Mouse (Mus musculus): ENCODE data around the gene Map3k20. TPM values are rescaled to one million over a fixed set of nuclear protein-coding genes. Genes with fewer than 3 reads are reported as not detected.
A peak's percentile ranks its signal among the peaks of the same experiment; 100 is the strongest.

The Map3k20 gene
- total RNA-seq, 2 experiments from 2014 or later: 10.7 to 11.5 TPM

DNA sequence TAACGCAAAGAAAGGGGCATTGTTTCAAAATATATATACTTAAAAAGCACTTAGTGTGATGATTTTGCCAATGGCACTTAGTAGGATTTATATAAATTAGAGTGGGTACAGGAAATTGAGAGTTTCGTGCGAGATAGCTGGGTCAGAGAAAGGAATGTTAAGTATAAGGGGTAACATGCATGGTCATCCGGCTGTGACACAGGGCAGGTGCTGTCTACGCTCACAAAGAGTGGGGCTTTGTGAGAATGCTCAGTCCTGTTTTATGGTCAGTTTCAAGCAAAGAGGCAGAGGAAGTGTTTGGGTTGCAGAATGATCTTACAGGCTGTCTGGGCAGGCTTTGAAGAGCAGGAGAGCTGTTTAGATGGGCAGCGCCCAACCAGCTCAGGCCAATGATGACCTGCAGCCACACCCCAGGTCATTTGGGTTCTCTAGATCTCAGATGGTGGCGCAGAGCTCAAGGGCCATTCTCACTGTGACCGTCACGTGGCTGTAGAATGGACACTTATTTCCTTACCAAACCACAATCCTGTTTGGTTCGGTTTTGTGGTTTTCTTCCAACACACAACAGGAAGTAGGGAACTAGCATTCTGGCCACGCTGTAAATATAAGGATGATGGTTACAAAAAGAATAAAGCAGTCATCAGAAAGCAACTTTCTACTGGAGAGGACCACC is 37.4 kb downstream of the Map3k20 start:
- no peak for DNase-seq

DNA sequence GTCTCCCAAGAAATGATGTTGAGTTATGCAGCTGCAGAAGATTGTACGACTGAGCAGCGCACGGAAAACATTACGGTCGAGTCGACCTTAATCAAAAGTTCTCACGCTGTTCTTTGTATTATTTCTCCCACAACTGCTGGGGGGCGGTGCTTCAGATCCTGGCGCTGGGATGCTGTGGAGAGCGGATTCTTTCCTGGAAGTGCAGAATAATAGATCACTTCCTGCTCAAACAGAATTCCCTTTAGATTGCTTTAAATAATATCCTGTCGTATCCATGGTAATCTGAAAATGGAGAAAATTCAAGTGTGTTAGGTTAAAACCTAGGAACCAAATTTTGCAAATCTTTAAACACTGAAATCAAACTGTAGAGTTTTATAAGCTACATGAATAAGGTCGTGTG is 39.0 kb downstream of the Map3k20 start:
- DNase-seq: no peak

DNA sequence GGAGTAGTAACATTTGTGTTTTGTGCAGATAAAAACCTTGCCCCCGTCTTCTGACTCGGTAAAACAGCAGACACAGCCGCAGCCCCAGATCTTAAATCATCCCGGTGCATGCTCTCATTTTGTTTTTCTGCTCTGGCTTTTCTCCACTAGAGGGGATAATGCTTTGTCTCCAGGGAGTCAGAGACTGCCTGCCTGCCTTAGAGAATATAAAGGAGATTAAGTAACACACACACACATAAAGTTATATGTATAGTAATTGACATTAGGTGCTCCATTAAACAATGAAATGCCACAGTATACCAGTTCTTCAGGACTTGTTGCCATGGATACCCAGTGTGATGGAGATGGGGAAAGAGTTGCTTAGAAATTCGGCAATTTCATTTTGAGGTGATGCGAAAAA is 41.1 kb downstream of the Map3k20 start:
- DNase-seq: no peak

DNA sequence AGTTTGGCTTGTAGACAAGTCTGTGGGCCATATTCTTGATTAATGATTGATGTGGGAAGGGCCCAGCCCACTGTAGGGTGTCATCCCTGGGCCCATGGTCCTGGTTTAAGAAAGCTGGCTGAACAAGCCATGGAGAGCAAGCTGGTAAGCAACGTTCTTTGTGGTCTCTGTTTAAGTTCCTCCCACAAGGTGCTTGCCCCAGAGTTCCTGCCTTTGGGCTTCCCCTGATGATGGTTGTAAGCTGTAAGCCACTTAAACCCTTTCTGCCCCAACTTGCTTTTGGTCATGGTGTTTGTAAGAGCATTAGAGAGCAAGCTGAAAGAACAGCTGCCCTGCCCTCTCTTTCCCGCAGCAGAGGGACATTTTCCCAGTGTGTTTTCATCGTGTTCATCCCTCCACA is 43.0 kb downstream of the Map3k20 start:
- DNase-seq: no peak

DNA sequence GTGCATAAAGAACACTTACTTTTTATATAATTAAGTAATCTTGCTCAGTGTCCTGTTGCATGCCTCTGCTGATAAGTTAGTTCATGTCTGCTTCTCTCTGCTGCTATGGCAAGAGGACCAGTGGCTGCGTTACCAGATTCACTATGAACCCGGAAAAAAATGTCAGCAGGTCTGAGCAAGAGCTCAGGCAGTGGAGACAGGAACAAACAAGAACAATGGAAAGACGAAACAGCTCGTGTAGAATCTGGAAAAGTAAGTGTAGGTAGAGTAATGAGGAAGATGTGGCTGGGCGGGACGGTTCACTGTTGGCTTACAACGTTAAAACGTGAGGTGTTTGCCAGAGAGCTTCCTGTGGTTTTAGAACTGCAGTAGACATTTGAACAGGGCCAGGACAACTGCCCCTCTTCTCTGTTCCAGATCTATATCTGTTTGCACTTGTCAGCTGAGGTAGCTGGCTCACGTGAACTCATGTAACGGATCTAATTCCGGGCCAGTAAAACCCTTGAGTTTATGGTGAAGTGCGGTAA is 45.6 kb downstream of the Map3k20 start:
- DNase-seq: no peak

DNA sequence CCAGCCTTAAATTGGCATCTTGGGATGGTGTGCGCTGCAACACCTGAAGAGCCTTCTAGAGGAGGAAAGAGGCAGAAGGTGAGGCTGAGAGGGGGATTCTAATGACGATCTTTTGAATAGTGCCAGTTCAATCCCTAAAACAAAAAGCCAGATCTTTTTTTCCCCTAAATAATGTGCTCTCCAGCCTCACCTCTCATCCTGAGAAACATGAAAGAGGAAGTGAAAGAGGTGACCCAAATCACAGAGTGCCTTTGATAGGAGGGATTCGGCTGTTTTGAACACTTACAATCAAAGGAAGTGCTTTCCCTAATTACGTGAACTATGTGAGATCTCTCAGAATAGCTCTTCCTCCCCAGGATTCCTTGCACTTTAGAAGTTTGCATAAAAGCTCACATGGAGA is 46.6 kb downstream of the Map3k20 start:
- DNase-seq: no peak

DNA sequence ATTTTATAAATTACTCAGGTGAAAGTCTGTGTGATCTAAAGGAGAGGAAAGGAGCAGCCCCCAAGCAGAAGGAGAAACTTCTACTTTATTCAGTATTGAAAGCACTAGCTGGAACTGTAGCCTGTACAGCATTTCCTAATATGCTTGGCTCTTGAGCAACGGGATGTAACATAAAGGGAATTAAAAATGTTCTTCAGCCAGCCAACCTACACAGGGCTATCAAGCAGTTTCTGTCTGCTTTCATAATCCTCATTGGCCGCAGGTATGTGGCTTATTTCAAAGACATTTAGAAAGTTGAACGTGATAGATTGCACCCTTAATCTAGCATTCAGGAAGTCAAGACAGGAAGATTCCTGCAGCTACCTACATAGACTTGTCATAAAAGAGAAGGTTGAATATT is 47.8 kb downstream of the Map3k20 start:
- DNase-seq: no peak

DNA sequence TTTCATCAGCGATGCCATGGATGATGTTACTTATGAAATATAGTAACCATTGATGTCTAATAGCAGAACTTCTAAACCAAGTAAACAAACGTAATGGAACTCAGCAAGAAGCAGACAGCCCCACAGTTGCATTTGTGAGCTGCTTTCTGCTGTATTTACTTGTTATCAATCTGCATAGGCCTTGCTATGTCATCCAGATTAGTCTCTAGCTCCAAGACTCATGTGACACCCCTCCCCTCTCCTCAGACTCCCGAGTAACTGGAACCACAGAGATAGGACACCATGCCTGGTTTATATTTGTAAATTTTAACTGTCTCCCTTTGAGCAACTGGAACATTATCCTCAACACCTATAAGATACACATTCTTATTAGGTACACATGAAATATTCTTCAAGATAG is 51.4 kb downstream of the Map3k20 start:
- DNase-seq: no peak

DNA sequence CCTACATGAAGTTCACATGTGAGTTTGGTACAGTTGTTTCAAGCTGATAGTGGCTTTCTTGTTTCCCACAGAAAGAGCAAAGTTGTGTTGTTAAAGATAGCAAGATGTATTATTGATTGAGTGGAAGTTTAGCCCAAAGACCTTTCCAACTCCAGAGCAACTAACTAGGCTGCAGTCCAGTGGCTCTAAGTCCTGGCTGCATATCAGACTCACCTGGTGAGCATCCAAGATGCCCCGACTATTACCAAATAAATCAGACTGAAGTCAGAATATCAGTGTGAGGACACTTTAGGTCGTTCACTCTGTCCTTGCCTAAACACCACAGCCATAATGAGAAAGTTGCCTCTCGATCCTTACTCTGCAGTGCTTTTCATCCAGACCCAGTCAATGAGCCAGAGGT is 59.8 kb downstream of the Map3k20 start:
- DNase-seq: no peak

DNA sequence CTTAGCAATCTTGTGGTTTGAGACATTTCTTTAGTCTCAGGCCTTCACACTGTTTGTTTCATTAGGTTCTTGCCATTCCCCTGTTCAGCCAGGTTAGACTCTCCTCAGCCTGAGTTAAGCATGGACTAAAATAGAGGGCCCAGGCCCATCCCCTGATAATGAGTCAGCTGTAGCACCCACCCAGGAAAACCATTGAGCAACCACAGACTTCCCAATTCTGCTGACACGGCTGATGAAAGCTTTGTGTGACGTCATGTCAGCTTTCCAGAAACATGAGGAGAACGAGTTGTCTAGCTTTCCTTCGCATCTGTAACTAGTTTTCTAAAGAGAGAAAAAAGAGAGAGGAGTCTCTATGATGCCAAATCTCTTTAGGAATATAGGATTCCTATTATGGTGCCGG is 65.9 kb downstream of the Map3k20 start:
- DNase-seq: no peak

DNA sequence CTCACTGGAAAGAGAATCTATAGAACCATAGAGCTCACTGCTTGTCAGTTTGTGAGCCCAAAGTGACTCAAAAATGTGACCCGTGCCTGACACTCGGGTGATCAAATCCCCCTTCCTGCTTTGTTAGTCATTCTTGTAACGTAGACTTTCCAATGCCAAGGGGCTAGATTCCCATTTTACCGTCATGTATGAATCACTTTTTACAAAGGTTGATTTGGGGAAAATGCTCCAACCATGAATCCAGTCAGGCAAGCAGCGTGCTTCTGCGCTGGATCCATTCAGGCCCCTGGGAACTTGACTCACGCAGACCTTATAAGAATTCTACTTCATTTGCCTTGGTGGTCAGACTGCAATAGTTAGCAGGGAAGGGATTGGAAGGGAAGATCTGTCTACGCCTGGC is 66.3 kb downstream of the Map3k20 start:
- DNase-seq: no peak

DNA sequence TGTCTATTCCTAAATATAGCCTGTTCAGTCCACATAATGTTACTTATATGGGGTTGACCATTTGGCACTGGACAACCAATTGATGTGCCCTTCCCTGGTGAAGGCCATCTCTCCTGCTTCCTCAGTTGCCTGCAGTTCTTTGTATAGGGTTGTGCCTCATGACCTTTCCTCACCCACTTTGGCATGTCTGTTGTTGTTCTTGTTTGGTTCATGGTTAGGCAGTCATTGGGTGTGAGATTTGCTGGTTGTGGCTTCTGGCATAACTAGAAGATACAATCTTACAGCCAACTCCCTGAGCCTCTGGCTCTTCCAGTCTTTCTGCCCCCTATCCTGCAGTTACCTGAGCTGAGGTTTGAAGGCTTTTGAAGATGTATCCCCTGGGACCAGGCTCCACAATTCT is 67.3 kb downstream of the Map3k20 start:
- DNase-seq: no peak

DNA sequence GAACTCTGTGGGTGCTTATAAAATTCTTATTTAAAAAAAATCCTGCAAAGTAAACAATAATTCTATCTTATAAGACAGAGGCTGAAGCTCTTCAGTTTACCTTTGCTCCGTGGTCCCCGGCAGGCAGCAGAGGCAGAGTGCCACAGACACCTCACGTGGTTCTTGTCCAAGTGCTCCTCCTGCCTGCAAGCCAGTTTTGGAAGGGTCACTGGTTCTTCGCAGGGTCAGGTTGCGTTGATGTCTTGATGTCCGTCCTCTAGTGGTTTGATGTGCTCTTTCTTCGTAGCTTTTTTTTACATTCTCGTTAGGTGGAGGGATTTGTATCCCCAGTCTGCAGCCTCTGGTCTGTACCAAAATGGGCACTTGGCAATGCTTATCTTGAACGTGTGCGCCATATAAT is 71.0 kb downstream of the Map3k20 start:
- no peak for DNase-seq

DNA sequence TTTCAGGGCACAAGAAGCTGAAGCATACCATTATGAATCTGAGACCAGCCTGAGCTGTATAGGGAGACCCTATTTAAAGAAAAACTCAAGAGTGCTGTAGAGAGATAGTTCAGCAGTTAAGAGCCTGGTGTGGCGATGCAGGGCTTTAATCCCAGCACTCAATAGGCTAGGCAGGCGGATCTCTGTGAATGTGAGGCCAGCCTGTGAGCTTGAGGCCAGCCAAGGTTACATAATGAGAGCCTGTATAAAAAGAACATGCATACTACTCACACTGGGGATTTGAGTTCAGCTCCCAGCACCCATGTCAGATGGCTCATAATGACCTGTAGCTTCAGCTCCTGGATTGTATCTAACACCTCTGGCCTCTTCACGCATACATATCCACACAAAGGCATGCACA is 76.1 kb downstream of the Map3k20 start:
- DNase-seq: no peak

DNA sequence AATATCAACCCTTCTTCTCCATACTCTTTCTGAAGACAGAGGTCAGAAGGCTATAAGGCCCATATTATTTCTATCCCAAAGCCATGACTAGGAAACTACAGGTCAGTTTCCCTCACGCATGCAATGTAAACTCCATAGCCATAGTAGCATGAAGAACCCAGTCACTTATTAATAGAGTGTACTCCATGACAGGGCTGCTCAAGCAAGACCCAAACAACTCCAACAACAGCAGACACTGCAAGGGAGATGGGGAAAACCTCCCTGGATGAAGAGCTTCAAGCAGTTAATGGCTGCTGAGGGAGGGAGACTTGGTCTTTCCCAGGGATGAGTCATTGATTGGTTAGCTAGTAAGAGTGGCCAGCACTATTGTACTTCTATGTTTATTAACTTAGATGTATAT is 78.0 kb downstream of the Map3k20 start:
- no peak for DNase-seq

DNA sequence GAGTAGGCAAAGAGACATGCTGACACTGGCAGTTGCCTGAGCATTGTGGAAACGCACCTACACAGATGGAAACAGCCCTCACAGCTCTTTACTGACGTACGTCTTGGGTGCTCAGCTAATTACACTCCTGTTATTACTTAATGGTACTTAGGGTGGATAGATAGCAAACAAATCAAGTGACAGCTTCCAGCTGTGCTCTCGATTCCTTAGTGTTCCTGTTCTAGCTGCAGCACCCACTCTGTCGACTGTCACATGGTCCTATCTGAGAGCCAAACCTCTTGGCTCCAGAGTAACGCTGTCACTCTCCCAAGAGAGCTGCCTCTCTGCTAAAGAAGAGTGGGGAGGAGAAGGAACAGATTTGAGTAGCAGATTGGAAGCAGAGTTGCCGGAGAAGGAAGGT is 80.5 kb downstream of the Map3k20 start:
- DNase-seq: peak in 1 of 2 experiments; percentile 29

DNA sequence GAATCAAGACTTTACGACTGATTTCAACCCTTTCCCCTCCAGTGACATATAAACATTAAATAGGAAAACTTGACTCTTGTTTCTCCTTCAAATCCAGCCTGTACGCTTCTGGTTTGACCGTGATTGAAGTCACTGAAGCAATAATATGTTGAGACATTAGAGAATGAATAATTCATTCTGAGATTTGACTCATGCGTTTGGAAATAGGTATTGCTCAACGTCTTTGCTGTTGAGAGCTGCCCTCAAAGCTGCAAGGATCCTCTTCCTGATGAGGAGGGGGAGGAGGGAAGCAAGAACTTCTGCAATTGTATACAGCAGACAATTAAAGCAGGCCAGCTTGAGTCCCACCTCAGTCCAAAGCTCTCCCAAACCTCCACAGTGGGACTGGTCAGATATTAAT is 81.1 kb downstream of the Map3k20 start:
- no peak for DNase-seq

DNA sequence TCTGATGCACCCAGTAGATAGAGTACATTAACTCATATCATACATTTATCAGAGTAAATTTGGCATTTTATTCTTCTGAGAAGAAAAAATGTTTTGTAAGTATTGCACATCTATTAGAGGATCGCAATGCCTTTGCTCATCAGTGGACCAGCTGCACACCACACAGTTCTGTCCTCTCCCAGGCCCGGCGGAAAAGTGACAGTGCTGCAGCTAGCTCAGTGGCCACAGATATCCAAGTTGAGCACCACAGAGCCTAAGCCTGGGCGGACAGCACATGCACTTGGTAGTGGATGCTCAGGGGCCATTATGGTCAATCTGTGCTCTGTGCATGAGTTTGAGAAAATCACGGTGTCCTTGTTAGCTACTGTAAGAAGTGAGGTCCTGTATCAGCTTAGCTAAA is 82.4 kb downstream of the Map3k20 start:
- no peak for DNase-seq

DNA sequence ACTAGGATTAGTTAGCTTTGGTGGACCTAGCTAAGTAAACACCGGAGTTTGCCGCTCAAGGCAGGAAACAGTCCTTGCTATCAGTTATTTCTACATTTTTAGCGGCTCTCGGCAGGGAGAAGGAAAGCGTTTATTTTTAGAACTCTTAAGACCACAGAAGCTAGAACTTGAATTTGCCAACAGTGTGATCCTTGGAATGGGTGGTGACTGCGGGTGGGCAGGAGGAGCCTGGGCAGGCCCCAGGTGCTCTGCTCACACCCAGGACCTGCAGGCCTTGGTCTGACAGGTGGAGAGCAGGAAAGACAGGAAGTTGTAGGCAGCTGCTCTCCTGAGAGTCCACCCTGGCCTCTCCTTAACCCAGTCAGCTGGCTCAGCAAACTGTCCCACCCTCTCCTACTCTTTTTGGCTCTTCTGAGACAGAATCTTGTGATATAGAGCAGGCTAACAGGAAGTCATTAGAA is 83.7 kb downstream of the Map3k20 start:
- DNase-seq: no peak

DNA sequence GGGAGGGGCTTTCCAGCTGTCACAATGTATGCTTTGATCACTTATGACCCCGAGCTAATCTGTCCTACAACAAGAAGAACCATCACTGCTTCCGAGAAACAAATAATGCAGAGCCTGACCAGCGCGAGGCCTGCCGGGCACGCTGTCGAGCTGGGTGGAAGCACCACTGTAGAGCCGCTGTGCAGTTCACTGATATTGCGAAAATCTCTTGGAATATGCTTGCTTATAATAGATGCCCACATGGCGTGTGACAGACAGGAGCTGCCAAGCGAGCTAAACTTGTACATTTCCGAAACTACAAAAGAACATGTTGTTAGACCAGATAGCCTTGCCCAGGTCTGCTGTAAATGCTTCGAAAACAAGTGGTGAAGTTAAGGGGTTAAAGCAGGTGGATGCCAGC is 86.7 kb downstream of the Map3k20 start:
- peak; percentile 34 to 35 for DNase-seq

DNA sequence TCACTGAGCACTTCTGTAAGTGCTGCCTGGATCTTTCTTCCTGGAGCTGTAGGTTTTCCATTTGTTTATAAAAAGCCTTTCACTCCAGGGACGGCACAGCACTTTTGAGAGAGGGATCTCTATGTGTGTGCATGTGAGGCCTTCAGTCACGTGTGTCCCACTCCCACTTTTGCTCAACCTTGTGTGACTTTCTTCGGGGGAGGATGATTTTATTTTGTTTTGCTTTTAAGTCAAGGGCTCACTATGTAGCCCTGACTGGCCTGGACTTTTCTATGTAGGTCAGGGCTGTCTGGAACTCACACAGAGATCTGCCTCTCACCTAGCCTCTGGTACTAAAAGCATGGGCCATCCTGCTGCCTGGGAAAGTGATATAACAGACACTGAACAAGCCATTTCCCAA is 88.6 kb downstream of the Map3k20 start:
- DNase-seq: no peak

DNA sequence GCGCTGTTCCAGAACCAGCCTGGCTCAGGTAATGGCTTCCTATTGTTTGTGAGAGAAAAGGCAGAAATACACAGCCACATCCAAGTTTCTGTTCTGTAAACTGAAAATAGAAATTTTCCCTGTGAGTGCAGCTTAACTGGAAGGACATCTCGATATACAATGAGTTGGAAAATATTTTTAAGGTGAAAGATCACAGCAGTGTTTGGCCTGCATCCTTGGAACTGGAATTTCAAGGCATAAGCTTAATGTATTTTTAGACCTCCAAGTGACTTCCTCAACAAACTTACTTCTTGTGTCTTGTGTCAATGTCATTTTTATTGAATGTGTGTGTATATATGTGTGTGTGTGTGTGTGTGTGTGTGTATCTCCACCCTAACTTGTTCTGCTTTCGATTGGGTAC is 90.4 kb downstream of the Map3k20 start:
- no peak for DNase-seq

DNA sequence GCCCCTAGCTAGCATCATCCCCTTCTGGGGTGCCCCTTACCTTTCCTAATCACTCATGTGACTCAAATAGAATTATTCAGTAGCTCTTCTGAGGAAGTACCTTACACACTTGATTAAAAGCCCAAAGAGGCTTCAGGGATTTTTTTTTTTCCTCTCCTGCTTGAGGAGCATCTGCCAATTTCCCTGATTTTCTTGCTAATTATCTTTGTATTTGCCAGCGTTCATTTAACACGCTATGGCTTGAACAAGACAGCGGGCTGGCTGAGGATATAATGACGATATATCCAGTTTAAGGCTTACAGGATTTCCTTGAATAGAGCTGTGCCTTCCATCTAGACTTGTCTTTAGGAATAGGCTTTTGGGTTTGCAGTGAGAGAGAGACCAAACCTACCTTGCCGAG is 91.5 kb downstream of the Map3k20 start:
- DNase-seq: no peak

DNA sequence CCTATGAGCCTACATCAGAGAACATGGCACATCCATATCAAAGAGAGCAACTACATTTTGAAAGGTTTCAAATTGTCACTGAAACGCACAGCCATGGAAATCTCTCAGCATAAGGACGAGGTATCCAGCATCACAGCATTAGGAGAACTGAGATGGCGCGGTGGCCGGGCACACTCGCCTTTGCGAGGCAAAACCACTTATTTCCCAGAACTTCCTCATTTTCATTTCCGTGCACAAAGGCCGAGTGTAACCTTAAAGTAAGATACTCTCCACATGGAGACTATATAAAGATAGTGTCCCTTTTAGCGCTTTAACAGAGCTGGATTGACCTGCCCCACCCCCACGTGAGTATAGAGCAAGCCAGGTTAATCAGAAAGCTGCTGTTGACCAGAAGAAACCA is 94.0 kb downstream of the Map3k20 start:
- DNase-seq: no peak

DNA sequence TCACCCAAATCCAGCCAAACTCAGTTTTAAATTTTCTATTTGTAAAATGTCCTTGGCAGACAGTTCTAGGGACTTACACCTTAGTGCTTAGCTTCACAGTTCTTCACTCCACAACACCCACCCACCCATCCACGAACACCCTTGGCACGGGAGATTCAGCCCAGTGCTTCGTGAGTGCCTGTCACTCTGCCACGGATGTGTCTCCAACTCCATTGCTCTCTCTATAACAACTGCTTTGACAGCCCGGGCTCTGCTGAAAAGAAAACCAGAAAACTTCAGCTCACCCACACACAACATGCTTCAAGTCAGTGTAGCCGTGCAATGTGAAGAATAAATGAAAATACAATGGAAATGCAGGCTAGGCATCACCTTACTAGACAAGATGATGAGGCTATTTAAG is 97.2 kb downstream of the Map3k20 start:
- DNase-seq: peak in 1 of 2 experiments; percentile 23

Measured in layer of hippocampus, postnatal 36 days (tissue).